Mouse (Mus musculus): ENCODE data around the gene Vsig2.

DNA sequence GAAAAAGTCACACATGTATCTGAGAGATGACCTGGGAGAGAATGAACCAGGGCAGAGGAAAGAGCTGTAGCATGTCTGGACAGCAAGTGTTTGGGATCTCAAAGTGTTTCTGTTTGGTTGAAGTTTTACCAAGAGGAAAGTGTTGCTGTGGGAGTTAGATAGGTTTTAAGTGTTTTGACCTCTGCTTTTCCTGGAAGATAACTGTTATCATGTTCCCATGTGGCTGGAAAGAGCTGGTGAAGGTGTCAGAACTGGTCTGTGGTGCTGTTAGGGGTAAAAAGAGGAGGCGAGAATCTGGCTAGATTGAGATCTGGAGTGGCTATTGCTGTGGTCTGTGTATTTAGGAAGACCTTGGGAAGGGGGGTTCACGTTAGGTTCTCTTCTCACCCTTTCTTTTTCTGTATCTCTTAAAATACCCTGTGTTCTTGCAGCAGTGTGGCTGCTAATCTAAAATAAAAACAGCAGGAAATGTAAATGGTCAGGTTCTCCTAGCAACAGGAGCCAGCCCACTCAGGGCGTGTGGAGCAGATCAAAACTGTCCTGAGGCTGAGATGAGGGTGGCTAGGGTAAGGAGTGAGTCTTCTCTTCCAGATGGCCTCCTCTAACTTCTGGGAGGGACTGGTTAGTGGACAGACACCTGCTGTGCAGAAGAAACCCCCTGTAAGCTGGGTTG, 33.3 kb downstream of the Vsig2 start:
- TF ChIP-seq CTCF (conservative IDR thresholded peaks at IDR 0.05; ENCODE audit: low read length) (no peak), POU5F1 (IDR thresholded peaks at IDR 0.05; ENCODE audit: borderline replicate concordance, low read length) (no peak)
